Mouse (Mus musculus) megakaryocyte, embryonic 14.5 days (primary cell): ENCODE results near the gene Mmel1. TPM values are rescaled to one million over a fixed set of nuclear protein-coding genes. Genes with fewer than 3 reads are reported as not detected.

Experiments used
- H3K27me3 ChIP-seq: replicated peaks from 2 replicates; pipeline ENCODE3; 2012; ENCODE audit warnings: inconsistent platforms
- H3K36me3 ChIP-seq: replicated peaks from 2 replicates; pipeline ENCODE3; 2012; ENCODE audit warnings: low read length, inconsistent platforms, mixed read lengths
- H3K4me1 ChIP-seq: 2 replicates; pipeline ENCODE4 v1.6.1; 2012; ENCODE audit warnings: inconsistent platforms
- H3K4me3 ChIP-seq: replicated peaks from 2 replicates; pipeline ENCODE3; 2012; ENCODE audit warnings: moderate library complexity, mild to moderate bottlenecking, inconsistent platforms
- H3K9me3 ChIP-seq: 2 replicates; pipeline ENCODE4 v1.6.1; 2012; ENCODE audit warnings: inconsistent platforms
- FLI1 ChIP-seq: IDR thresholded peaks from 2 replicates; pipeline ENCODE4 v1.6.1; 2012; ENCODE audit warnings: low read length, inconsistent platforms, mixed read lengths
- GATA1 ChIP-seq: IDR thresholded peaks from 3 replicates; pipeline ENCODE4 v1.6.1; 2012; ENCODE audit warnings: mixed read lengths, low read length, inconsistent platforms, borderline replicate concordance
- polyA plus RNA-seq: library from polyadenylated mRNA; stranded (reverse); fragments of >175 nt; gene quantifications from 2 replicates; pipeline ENCODE4 v1.2.3, GENCODE M21; 2012; ENCODE audit warnings: low replicate concordance; ENCODE audit not compliant: insufficient read depth

The Mmel1 gene
- polyA plus RNA-seq, 1 experiment = 1.2 TPM

- peaks cover 33% of the 10 kb centered on the region for H3K4me1 ChIP-seq
- no peaks in the 10 kb centered on the region for H3K36me3 ChIP-seq
- peaks cover 54% of the 10 kb centered on the region for H3K27me3 ChIP-seq
- no peaks in the 10 kb centered on the region for H3K9me3 ChIP-seq
- H3K4me3 ChIP-seq = no peak overlapping the region
- no peak for TF ChIP-seq FLI1
These were observed 5.9 kb upstream of the Mmel1 start for GRCm38 (mm10) chr4:154863436-154863935.

GRCm38 (mm10) chr4:154864271-154864771 is 5.1 kb upstream of the Mmel1 start:
- Histone ChIP-seq H3K4me3 (peak overlapping the region; percentile 91), H3K9me3 (no peaks in the 10 kb centered on the region), H3K27me3 (peaks cover 54% of the 10 kb centered on the region), H3K4me1 (peaks cover 33% of the 10 kb centered on the region), H3K36me3 (no peaks in the 10 kb centered on the region)
- TF ChIP-seq FLI1 (no peak), GATA1 (no peak)

- no peak for TF ChIP-seq GATA1
- no peak for TF ChIP-seq FLI1
- Histone ChIP-seq H3K27me3 (peaks cover 51% of the 10 kb centered on the region), H3K4me1 (peaks cover 28% of the 10 kb centered on the region), H3K9me3 (no peaks in the 10 kb centered on the region), H3K36me3 (no peaks in the 10 kb centered on the region), H3K4me3 (peak overlapping the region; percentile 91)
These were observed 4.2 kb upstream of the Mmel1 start for GRCm38 (mm10) chr4:154864961-154865760.

- H3K36me3 ChIP-seq = no peaks in the 10 kb centered on the region
- peaks cover 52% of the 10 kb centered on the region for H3K27me3 ChIP-seq
- peaks cover 26% of the 10 kb centered on the region for H3K4me1 ChIP-seq
- H3K9me3 ChIP-seq = no peaks in the 10 kb centered on the region
- no peak overlapping the region for H3K4me3 ChIP-seq
- TF ChIP-seq FLI1 = no peak
- TF ChIP-seq GATA1 = no peak
These were observed 3.0 kb upstream of the Mmel1 start for GRCm38 (mm10) chr4:154866391-154866790.

GRCm38 (mm10) chr4:154867257-154867656 is 2.1 kb upstream of the Mmel1 start:
- Histone ChIP-seq H3K4me3 (no peak overlapping the region), H3K4me1 (peaks cover 19% of the 10 kb centered on the region), H3K9me3 (no peaks in the 10 kb centered on the region), H3K36me3 (no peaks in the 10 kb centered on the region), H3K27me3 (peaks cover 60% of the 10 kb centered on the region)
- no peak for TF ChIP-seq FLI1
- no peak for TF ChIP-seq GATA1

- H3K9me3 ChIP-seq = peaks cover 4% of the 10 kb centered on the region
- H3K4me3 ChIP-seq = no peak overlapping the region
- H3K4me1 ChIP-seq = peaks cover 4% of the 10 kb centered on the region; the same call in 1 of the 2 replicates
- no peak for TF ChIP-seq FLI1
- TF ChIP-seq GATA1 = no peak
- peaks cover 62% of the 10 kb centered on the region for H3K27me3 ChIP-seq
- no peaks in the 10 kb centered on the region for H3K36me3 ChIP-seq
These were observed 1.3 kb downstream of the Mmel1 start for GRCm38 (mm10) chr4:154870721-154871120.

- Histone ChIP-seq H3K4me3 (no peak overlapping the region), H3K4me1 (peaks cover 4% of the 10 kb centered on the region; the same call in 1 of the 2 replicates), H3K36me3 (no peaks in the 10 kb centered on the region), H3K9me3 (peaks cover 4% of the 10 kb centered on the region), H3K27me3 (peaks cover 55% of the 10 kb centered on the region)
- TF ChIP-seq FLI1 = no peak
These were observed 2.4 kb downstream of the Mmel1 start for GRCm38 (mm10) chr4:154871757-154872251.

- Histone ChIP-seq H3K4me1 (peaks cover 1% of the 10 kb centered on the region; the same call in 1 of the 2 replicates), H3K27me3 (peaks cover 43% of the 10 kb centered on the region), H3K36me3 (no peaks in the 10 kb centered on the region), H3K4me3 (no peak overlapping the region), H3K9me3 (peaks cover 4% of the 10 kb centered on the region)
- no peak for TF ChIP-seq GATA1
- no peak for TF ChIP-seq FLI1
These were observed 3.8 kb downstream of the Mmel1 start for GRCm38 (mm10) chr4:154873186-154873585.

GRCm38 (mm10) chr4:154877864-154878548 is 8.6 kb downstream of the Mmel1 start:
- H3K9me3 ChIP-seq = peaks cover 3% of the 10 kb centered on the region
- peaks cover 16% of the 10 kb centered on the region for H3K27me3 ChIP-seq
- peaks cover 22% of the 10 kb centered on the region for H3K4me1 ChIP-seq
- peak overlapping the region; percentile 85 for H3K4me3 ChIP-seq
- TF ChIP-seq FLI1 (no peak), GATA1 (no peak)
- no peaks in the 10 kb centered on the region for H3K36me3 ChIP-seq
